Mouse (Mus musculus) hindbrain, embryonic 12.5 days (tissue): ENCODE results near the gene Vdac2. TPM values are rescaled to one million over a fixed set of nuclear protein-coding genes. Genes with fewer than 3 reads are reported as not detected.

Experiments used
- ATAC-seq: fragments of 200-750 bp; cut with Nextera tagmentation; 2 replicates; pipeline ENCODE4 v1.8.0; 2017; ENCODE audit warnings: moderate TSS enrichment; ENCODE audit not compliant: low FRiP score
- H3K27ac ChIP-seq: fragments of 300-500 bp; sonication (generic); 2 replicates; pipeline ENCODE4 v1.5.1; 2016; ENCODE audit warnings: mild to moderate bottlenecking
- H3K27me3 ChIP-seq: fragments of 300-500 bp; sonication (generic); 2 replicates; pipeline ENCODE4 v1.6.1; 2016; ENCODE audit warnings: mild to moderate bottlenecking
- H3K36me3 ChIP-seq: fragments of 300-500 bp; sonication (generic); 2 replicates; pipeline ENCODE4 v1.6.1; 2016; ENCODE audit warnings: mild to moderate bottlenecking
- H3K4me1 ChIP-seq: fragments of 300-500 bp; sonication (generic); 2 replicates; pipeline ENCODE4 v1.6.1; 2016
- H3K4me2 ChIP-seq: fragments of 300-500 bp; sonication (generic); replicated peaks from 2 replicates; pipeline ENCODE4 v1.6.1; 2016; ENCODE audit warnings: mild to moderate bottlenecking
- H3K4me3 ChIP-seq: fragments of 300-500 bp; sonication (generic); 2 replicates; pipeline ENCODE4 v1.5.1; 2016; ENCODE audit warnings: mild to moderate bottlenecking
- H3K9ac ChIP-seq: fragments of 300-500 bp; sonication (generic); 2 replicates; pipeline ENCODE4 v1.6.1; 2016; ENCODE audit warnings: mild to moderate bottlenecking, moderate library complexity
- H3K9me3 ChIP-seq: fragments of 300-500 bp; sonication (generic); replicated peaks from 2 replicates; pipeline ENCODE4 v1.6.1; 2016; ENCODE audit warnings: mild to moderate bottlenecking
- WGBS: fragments of 180-500 bp; shearing (Covaris S2); methylation state at CpG from one replicate; pipeline ENCODE4 v1.1.7; 2016; 5-methylcytosine and 5-hydroxymethylcytosine counted together
- polyA plus RNA-seq: library from polyadenylated mRNA; unstranded; fragments of >200 nt; fragmentation: Nextera tagmentation; extraction: Ambion mirVana; gene quantifications from 2 replicates; pipeline ENCODE4 v1.2.1, GENCODE M21; 2016

The Vdac2 gene
- polyA plus RNA-seq, 1 experiment from 2014 or later, result 257 TPM

- H3K9ac ChIP-seq, result peak overlapping the region; percentile 74
- H3K4me3 ChIP-seq, result peak overlapping the region; percentile 60
- H3K9me3 ChIP-seq, result no peaks in the 10 kb centered on the region
- H3K27me3 ChIP-seq, result no peaks in the 10 kb centered on the region
- peaks cover 42% of the 10 kb centered on the region for H3K36me3 ChIP-seq
- peaks cover 26% of the 10 kb centered on the region for H3K4me1 ChIP-seq
- peak overlapping the region; percentile 98 for H3K4me2 ChIP-seq
- under 1% methylated on average over 49 of the region's 50 CpGs for WGBS
- H3K27ac ChIP-seq, result 0 out of 2 replicates have a peak overlapping the region, but pooled peaks have one; percentile 6
- peak; percentile 56 for ATAC-seq
These were observed 22.5 kb downstream of the Vdac2 start for GRCm38 (mm10) chr14:21847381-21848165.

- Histone ChIP-seq H3K36me3 (peaks cover 34% of the 10 kb centered on the region), H3K9me3 (no peaks in the 10 kb centered on the region), H3K27ac (peak within 1 kb of the TSS; percentile 56; the same call in 1 of the 2 replicates), H3K4me3 (peak within 1 kb of the TSS; percentile 60), H3K4me1 (peaks cover 26% of the 10 kb centered on the region), H3K9ac (peak within 1 kb of the TSS; percentile 74), H3K27me3 (no peaks in the 10 kb centered on the region), H3K4me2 (peak within 1 kb of the TSS; percentile 98)
- WGBS, result 1% methylated on average over 48 of the region's 51 CpGs
- peak; percentile 86 for ATAC-seq
These were observed 23.4 kb downstream of the Vdac2 start, which contains the start of gene Comtd1 for GRCm38 (mm10) chr14:21848166-21849154. TSS of gene Comtd1 (minus strand) at chr14:21848977.

- no peak for ATAC-seq
- H3K4me3 ChIP-seq, result no peak overlapping the region
- no peak overlapping the region for H3K27ac ChIP-seq
- WGBS, result 85% methylated on average over 13 of the region's 13 CpGs
- H3K36me3 ChIP-seq, result peaks cover 21% of the 10 kb centered on the region
- H3K4me1 ChIP-seq, result peaks cover 34% of the 10 kb centered on the region
- no peaks in the 10 kb centered on the region for H3K9me3 ChIP-seq
- H3K4me2 ChIP-seq, result no peak overlapping the region
- no peaks in the 10 kb centered on the region for H3K27me3 ChIP-seq
- H3K9ac ChIP-seq, result no peak overlapping the region
These were observed 24.7 kb downstream of the Vdac2 start for GRCm38 (mm10) chr14:21849524-21850418.

GRCm38 (mm10) chr14:21850419-21851127, 25.5 kb downstream of the Vdac2 start:
- peaks cover 4% of the 10 kb centered on the region; the same call in 1 of the 2 replicates for H3K27me3 ChIP-seq
- WGBS, result 80% methylated on average over 24 of the region's 24 CpGs
- H3K27ac ChIP-seq, result no peak overlapping the region; the same call in 1 of the 2 replicates
- H3K4me3 ChIP-seq, result no peak overlapping the region
- no peaks in the 10 kb centered on the region for H3K9me3 ChIP-seq
- H3K36me3 ChIP-seq, result peaks cover 14% of the 10 kb centered on the region
- peaks cover 35% of the 10 kb centered on the region for H3K4me1 ChIP-seq
- no peak overlapping the region for H3K9ac ChIP-seq
- H3K4me2 ChIP-seq, result no peak overlapping the region
- no peak for ATAC-seq

- no peak overlapping the region for H3K4me2 ChIP-seq
- WGBS, result 84% methylated on average over 16 of the region's 16 CpGs
- no peak overlapping the region for H3K4me3 ChIP-seq
- H3K9ac ChIP-seq, result no peak overlapping the region
- no peak overlapping the region for H3K27ac ChIP-seq
- no peaks in the 10 kb centered on the region for H3K9me3 ChIP-seq
- no peak for ATAC-seq
- peaks cover 4% of the 10 kb centered on the region; the same call in 1 of the 2 replicates for H3K27me3 ChIP-seq
- peaks cover 36% of the 10 kb centered on the region for H3K4me1 ChIP-seq
- no peaks in the 10 kb centered on the region for H3K36me3 ChIP-seq
These were observed 27.2 kb downstream of the Vdac2 start for GRCm38 (mm10) chr14:21851996-21852791.

GRCm38 (mm10) chr14:21853456-21854109, 28.5 kb downstream of the Vdac2 start:
- H3K4me1 ChIP-seq, result peaks cover 22% of the 10 kb centered on the region
- ATAC-seq, result peak; percentile 36; the same call in 1 of the 2 replicates
- no peak overlapping the region for H3K27ac ChIP-seq

GRCm38 (mm10) chr14:21854271-21854670, 29.2 kb downstream of the Vdac2 start:
- Histone ChIP-seq H3K9ac (0 out of 2 replicates have a peak overlapping the region, but pooled peaks have one; percentile 20), H3K4me2 (0 out of 2 replicates have a peak overlapping the region, but pooled peaks have one; percentile 42)
- 83% methylated on average over 9 of the region's 9 CpGs for WGBS

More at GRCm38 (mm10) chr14:21853456-21854109, 28.5 kb downstream of the Vdac2 start:
- WGBS, result 9% methylated on average over 17 of the region's 17 CpGs
- Histone ChIP-seq H3K27me3 (peaks cover 4% of the 10 kb centered on the region; the same call in 1 of the 2 replicates), H3K9ac (no peak overlapping the region), H3K4me2 (peak overlapping the region; percentile 42), H3K36me3 (no peaks in the 10 kb centered on the region), H3K4me3 (no peak overlapping the region), H3K9me3 (no peaks in the 10 kb centered on the region)

GRCm38 (mm10) chr14:21855961-21856360, 30.9 kb downstream of the Vdac2 start:
- no peaks in the 10 kb centered on the region for H3K9me3 ChIP-seq
- H3K4me1 ChIP-seq, result peaks cover 22% of the 10 kb centered on the region
- H3K36me3 ChIP-seq, result no peaks in the 10 kb centered on the region
- no peak overlapping the region for H3K27ac ChIP-seq
- H3K4me3 ChIP-seq, result no peak overlapping the region
- ATAC-seq, result no peak
- 21% methylated on average over 3 of the region's 3 CpGs for WGBS
- H3K27me3 ChIP-seq, result peaks cover 4% of the 10 kb centered on the region; the same call in 1 of the 2 replicates
- no peak overlapping the region for H3K9ac ChIP-seq
- H3K4me2 ChIP-seq, result no peak overlapping the region

More at GRCm38 (mm10) chr14:21854271-21854670, 29.2 kb downstream of the Vdac2 start:
- H3K9me3 ChIP-seq, result no peaks in the 10 kb centered on the region
- H3K36me3 ChIP-seq, result no peaks in the 10 kb centered on the region
- H3K27ac ChIP-seq, result no peak overlapping the region
- peaks cover 22% of the 10 kb centered on the region for H3K4me1 ChIP-seq
- H3K4me3 ChIP-seq, result no peak overlapping the region
- no peak for ATAC-seq
- H3K27me3 ChIP-seq, result peaks cover 4% of the 10 kb centered on the region; the same call in 1 of the 2 replicates

GRCm38 (mm10) chr14:21856886-21857285, 31.8 kb downstream of the Vdac2 start:
- no peak overlapping the region for H3K27ac ChIP-seq
- WGBS, result 83% methylated on average over 14 of the region's 14 CpGs
- no peak overlapping the region for H3K4me3 ChIP-seq
- H3K4me2 ChIP-seq, result no peak overlapping the region
- no peaks in the 10 kb centered on the region for H3K9me3 ChIP-seq
- H3K27me3 ChIP-seq, result peaks cover 4% of the 10 kb centered on the region; the same call in 1 of the 2 replicates
- H3K4me1 ChIP-seq, result peaks cover 19% of the 10 kb centered on the region
- ATAC-seq, result no peak
- no peaks in the 10 kb centered on the region for H3K36me3 ChIP-seq
- H3K9ac ChIP-seq, result no peak overlapping the region

GRCm38 (mm10) chr14:21866291-21866690, 41.3 kb downstream of the Vdac2 start:
- Histone ChIP-seq H3K9me3 (no peaks in the 10 kb centered on the region), H3K4me1 (no peaks in the 10 kb centered on the region), H3K4me3 (no peak overlapping the region), H3K36me3 (no peaks in the 10 kb centered on the region), H3K27me3 (no peaks in the 10 kb centered on the region), H3K4me2 (no peak overlapping the region), H3K27ac (no peak overlapping the region), H3K9ac (no peak overlapping the region)
- no peak for ATAC-seq
- 62% methylated on average over 7 of the region's 7 CpGs for WGBS
